Mouse (Mus musculus) layer of hippocampus, adult 2 months (tissue): Measurements from ENCODE around the gene Tep1. TPM values are rescaled to one million over a fixed set of nuclear protein-coding genes. Genes with fewer than 3 reads are reported as not detected.
"Not testable (repeated sequence)": the region's sequence is repeated elsewhere in the genome, so short reads cannot be mapped to it uniquely, and the experiment has no call there.

Experiments
- DNase-seq, 2 experiments: peaks; one replicate each; pipeline ENCODE4 v3.0.0; 2022; ENCODE audit warnings: low spot score in 2 of 2
- H3K27ac ChIP-seq: fragments of 200-600 bp; 2 replicates; pipeline ENCODE4 v1.8.1; 2022
- H3K4me3 ChIP-seq: fragments of 200-600 bp; 2 replicates; pipeline ENCODE4 v1.8.1; 2022; ENCODE audit warnings: mild to moderate bottlenecking
- CTCF ChIP-seq: fragments of 200-600 bp; conservative IDR thresholded peaks from 2 replicates; pipeline ENCODE4 v1.8.1; 2022; ENCODE audit warnings: antibody characterized with exemption, mild to moderate bottlenecking, moderate library complexity
- long read RNA-seq, 2 experiments: library from polyadenylated mRNA; stranded (forward); transcript quantifications; one replicate each; pipeline ENCODE4 v2.0.0; 2021; ENCODE audit warnings: borderline mapping rate in 2 of 2
- total RNA-seq, 2 experiments: library from RNA; stranded (reverse); gene quantifications; 2 replicates each; pipeline ENCODE4 v1.2.3; 2021

The Tep1 gene
- total RNA-seq, result 1 to 10 TPM; 2.4 to 3.2 TPM
- long read RNA-seq, experiment 1, partial matches to known transcripts, result 1 of 2 reads
- long read RNA-seq, experiment 1, other reads (novel, unspliced or antisense), result 1 of 2 reads
- long read RNA-seq, experiment 2, partial matches to known transcripts, result 2 of 2 reads
- long read RNA-seq, experiment 2, other reads (novel, unspliced or antisense), result 0 of 2 reads

GRCm38 (mm10) chr14:50869889-50870804 lies at the start of gene Tep1:
TSS of gene Tep1 (minus strand) at chr14:50870560.
- peak; percentile 12 to 27 for DNase-seq
- TF ChIP-seq CTCF, result no peak
- peak within 1 kb of the TSS; percentile 44; the same call in 1 of the 2 replicates for H3K27ac ChIP-seq
- peak within 1 kb of the TSS; percentile 64 for H3K4me3 ChIP-seq

GRCm38 (mm10) chr14:50911356-50911755 lies 41.0 kb upstream of the Tep1 start:
- TF ChIP-seq CTCF, result no peak
- Histone ChIP-seq H3K27ac (no peak overlapping the region), H3K4me3 (no peak overlapping the region)
- no peak for DNase-seq

GRCm38 (mm10) chr14:50908126-50908525 lies 37.8 kb upstream of the Tep1 start:
- TF ChIP-seq CTCF, result no peak
- DNase-seq, result no peak
- H3K4me3 ChIP-seq, result no peak overlapping the region
- H3K27ac ChIP-seq, result no peak overlapping the region

GRCm38 (mm10) chr14:50905327-50905726 lies 35.0 kb upstream of the Tep1 start:
- not testable (repeated sequence) for DNase-seq, H3K27ac ChIP-seq, H3K4me3 ChIP-seq

- Histone ChIP-seq H3K4me3 (no peak overlapping the region), H3K27ac (no peak overlapping the region)
- DNase-seq, result no peak
- no peak; the same call in none of the 2 replicates for TF ChIP-seq CTCF
Measured at GRCm38 (mm10) chr14:50904828-50905129, 34.4 kb upstream of the Tep1 start.

- DNase-seq, result no peak
- TF ChIP-seq CTCF, result peak; percentile 70
- Histone ChIP-seq H3K27ac (no peak overlapping the region), H3K4me3 (peak overlapping the region; percentile 47)
Measured at GRCm38 (mm10) chr14:50903973-50904827, 33.8 kb upstream of the Tep1 start.

GRCm38 (mm10) chr14:50897992-50898391 lies 27.6 kb upstream of the Tep1 start:
- H3K27ac ChIP-seq, DNase-seq, H3K4me3 ChIP-seq: not testable (repeated sequence)

- TF ChIP-seq CTCF, result no peak
- DNase-seq, result no peak
- Histone ChIP-seq H3K27ac (peak within 1 kb of the TSS; percentile 93), H3K4me3 (peak within 1 kb of the TSS; percentile 73)
Measured at GRCm38 (mm10) chr14:50897374-50897765, 27.0 kb upstream of the Tep1 start, which contains the start of gene Klhl33. TSS of gene Klhl33 (minus strand) at chr14:50897507.

GRCm38 (mm10) chr14:50896747-50897373 lies 26.5 kb upstream of the Tep1 start:
- no peak for DNase-seq
- peak overlapping the region; percentile 93 for H3K27ac ChIP-seq
- no peak for TF ChIP-seq CTCF
- H3K4me3 ChIP-seq, result peak overlapping the region; percentile 73

GRCm38 (mm10) chr14:50895985-50896746 lies 25.8 kb upstream of the Tep1 start:
- peak overlapping the region; percentile 93 for H3K27ac ChIP-seq
- no peak for TF ChIP-seq CTCF
- DNase-seq, result peak; percentile 36 to 42
- H3K4me3 ChIP-seq, result peak overlapping the region; percentile 73

GRCm38 (mm10) chr14:50895407-50895806 lies 25.0 kb upstream of the Tep1 start:
- H3K4me3 ChIP-seq, result no peak overlapping the region; the same call in 1 of the 2 replicates
- H3K27ac ChIP-seq, result peak overlapping the region; percentile 93; the same call in 1 of the 2 replicates
- no peak for DNase-seq
- no peak for TF ChIP-seq CTCF
